Mouse (Mus musculus) large intestine, adult 2 months (tissue): ENCODE results near the gene Fam166a. TPM values are rescaled to one million over a fixed set of nuclear protein-coding genes. Genes with fewer than 3 reads are reported as not detected.

Experiments used
- DNase-seq: peaks from one replicate; pipeline ENCODE4 v3.0.0-alpha.2; 2012; ENCODE audit warnings: low read depth, low spot score
- WGBS: fragments of 180-500 bp; shearing (Covaris S2); methylation state at CpG from one replicate; pipeline ENCODE4 v1.1.7; 2018; 5-methylcytosine and 5-hydroxymethylcytosine counted together
- polyA plus RNA-seq: library from polyadenylated mRNA; depleted of rRNA; stranded (reverse); fragments of >200 nt; gene quantifications from 2 replicates; pipeline ENCODE4 v1.2.3, GENCODE M21; 2012

The Fam166a gene
- polyA plus RNA-seq, 1 experiment: not detected

- no peak for DNase-seq
- WGBS: 60% methylated on average over 2 of the region's 2 CpGs
These were observed 35.2 kb upstream of the Fam166a start for GRCm38 (mm10) chr2:25183336-25183735.

- 91% methylated on average over 7 of the region's 7 CpGs for WGBS
- DNase-seq: no peak
These were observed 34.0 kb upstream of the Fam166a start for GRCm38 (mm10) chr2:25184496-25184895.

GRCm38 (mm10) chr2:25185625-25186574, 32.6 kb upstream of the Fam166a start:
- WGBS: 3% methylated on average over 64 of the region's 64 CpGs
- no peak for DNase-seq

- no peak for DNase-seq
- 48% methylated on average over 5 of the region's 5 CpGs for WGBS
These were observed 32.0 kb upstream of the Fam166a start for GRCm38 (mm10) chr2:25186575-25186930.

GRCm38 (mm10) chr2:25187841-25188240, 30.7 kb upstream of the Fam166a start:
- 85% methylated on average over 6 of the region's 6 CpGs for WGBS
- DNase-seq: no peak

- WGBS: 2% methylated on average over 6 of the region's 6 CpGs
- no peak for DNase-seq
These were observed 25.2 kb upstream of the Fam166a start for GRCm38 (mm10) chr2:25193330-25193770.

GRCm38 (mm10) chr2:25194006-25194405, 24.5 kb upstream of the Fam166a start:
- no peak for DNase-seq
- WGBS: 37% methylated on average over 5 of the region's 5 CpGs

- DNase-seq: no peak
These were observed 23.9 kb upstream of the Fam166a start for GRCm38 (mm10) chr2:25194486-25195171.

GRCm38 (mm10) chr2:25195211-25196156, 23.1 kb upstream of the Fam166a start:
- 11% methylated on average over 55 of the region's 55 CpGs for WGBS
- DNase-seq: no peak

More at GRCm38 (mm10) chr2:25194486-25195171, 23.9 kb upstream of the Fam166a start:
- 54% methylated on average over 17 of the region's 17 CpGs for WGBS

GRCm38 (mm10) chr2:25196172-25196954, 22.2 kb upstream of the Fam166a start, which contains the start of gene Tor4a:
Tor4a (minus strand) TSS chr2:25196886.
- 6% methylated on average over 8 of the region's 8 CpGs for WGBS
- DNase-seq: no peak

GRCm38 (mm10) chr2:25197191-25197590, 21.4 kb upstream of the Fam166a start:
- DNase-seq: no peak
- WGBS: 16% methylated on average over 2 of the region's 2 CpGs

GRCm38 (mm10) chr2:25197946-25198345, 20.6 kb upstream of the Fam166a start:
- DNase-seq: no peak

GRCm38 (mm10) chr2:25200631-25201030, 17.9 kb upstream of the Fam166a start:
- 92% methylated on average over 2 of the region's 2 CpGs for WGBS
- no peak for DNase-seq

GRCm38 (mm10) chr2:25203631-25204214, 14.8 kb upstream of the Fam166a start:
- no peak for DNase-seq
- 59% methylated on average over 4 of the region's 4 CpGs for WGBS

- WGBS: 57% methylated on average over 1 of the region's 1 CpGs
- DNase-seq: no peak
These were observed 11.0 kb upstream of the Fam166a start for GRCm38 (mm10) chr2:25207593-25207992.

- WGBS: under 1% methylated on average over 24 of the region's 24 CpGs
- no peak for DNase-seq
These were observed 7.9 kb upstream of the Fam166a start for GRCm38 (mm10) chr2:25210686-25211085.

- under 1% methylated on average over 44 of the region's 44 CpGs for WGBS
- DNase-seq: no peak
These were observed 7.3 kb upstream of the Fam166a start, which contains the start of gene Nelfb for GRCm38 (mm10) chr2:25211121-25211670. Nelfb (minus strand) TSS chr2:25211489.

GRCm38 (mm10) chr2:25213266-25213865, 5.2 kb upstream of the Fam166a start:
- no peak for DNase-seq
- WGBS: 76% methylated on average over 23 of the region's 23 CpGs
